Mouse (Mus musculus) G1E (cell line): Measurements from ENCODE around the gene Gm7138. TPM values are rescaled to one million over a fixed set of nuclear protein-coding genes. Genes with fewer than 3 reads are reported as not detected.
"Not testable (repeated sequence)": the region's sequence is repeated elsewhere in the genome, so short reads cannot be mapped to it uniquely, and the experiment has no call there.

Source experiments
- ATAC-seq: 2 replicates; pipeline ENCODE4 v1.8.0; 2016; ENCODE audit warnings: mild to moderate bottlenecking; ENCODE audit not compliant: insufficient number of reproducible peaks, poor library complexity, low FRiP score, severe bottlenecking; ENCODE audit errors: extremely low read depth
- DNase-seq: peaks from one replicate; pipeline ENCODE4 v3.0.0; 2012; ENCODE audit warnings: low spot score
- H3K27me3 ChIP-seq: 2 replicates; pipeline ENCODE4 v1.6.1; 2012; ENCODE audit warnings: mild to moderate bottlenecking, low read length, inconsistent platforms; ENCODE audit not compliant: insufficient read depth
- H3K36me3 ChIP-seq: replicated peaks from 2 replicates; pipeline ENCODE3; 2012; ENCODE audit warnings: mild to moderate bottlenecking, inconsistent platforms
- H3K4me1 ChIP-seq: 2 replicates; pipeline ENCODE4 v1.6.1; 2012; ENCODE audit warnings: low read depth, low read length, inconsistent platforms, mixed read lengths; ENCODE audit not compliant: insufficient read depth
- H3K4me3 ChIP-seq: 2 replicates; pipeline ENCODE4 v1.5.1; 2012; ENCODE audit warnings: low read depth, mild to moderate bottlenecking, inconsistent platforms, low read length, moderate library complexity, mixed read lengths
- H3K9me3 ChIP-seq: replicated peaks from 2 replicates; pipeline ENCODE4 v1.6.1; 2012; ENCODE audit warnings: inconsistent platforms
- CTCF ChIP-seq: IDR thresholded peaks from 2 replicates; pipeline ENCODE4 v1.5.1; 2012; ENCODE audit warnings: low read depth, low read length, inconsistent platforms, mixed read lengths
- GATA1 ChIP-seq: IDR thresholded peaks from 2 replicates; pipeline ENCODE4 v1.6.1; 2012; ENCODE audit warnings: borderline replicate concordance, low read length, inconsistent platforms, mixed read lengths
- GATA2 ChIP-seq: IDR thresholded peaks from 2 replicates; pipeline ENCODE4 v1.6.1; 2012; ENCODE audit warnings: low read depth, low read length, inconsistent platforms, borderline replicate concordance
- POLR2AphosphoS5 ChIP-seq: IDR thresholded peaks from 2 replicates; pipeline ENCODE4 v1.6.1; 2012; ENCODE audit warnings: low read depth, low read length, inconsistent platforms; ENCODE audit not compliant: insufficient replicate concordance
- TAL1 ChIP-seq: conservative IDR thresholded peaks from 2 replicates; pipeline ENCODE4 v1.6.1; 2012; ENCODE audit warnings: low read depth, low read length, inconsistent platforms, mixed read lengths
- polyA plus RNA-seq: library from polyadenylated mRNA; stranded (reverse); fragments of >175 nt; gene quantifications from 2 replicates; pipeline ENCODE4 v1.2.3, GENCODE M21; 2012
- total RNA-seq, 2 experiments: library from RNA; stranded (forward) in 1 of 2; stranded (reverse) in 1 of 2; fragments of 200-1000 nt in 1 of 2; fragments of >200 nt in 1 of 2; fragmentation: Nextera tagmentation in 1 of 2; gene quantifications; 2 replicates each; pipeline ENCODE4 v1.2.3; 2014 to 2017

Gene Gm7138
- total and polyA plus RNA-seq, 3 experiments: 0.33 TPM; not detected in 2

DNA sequence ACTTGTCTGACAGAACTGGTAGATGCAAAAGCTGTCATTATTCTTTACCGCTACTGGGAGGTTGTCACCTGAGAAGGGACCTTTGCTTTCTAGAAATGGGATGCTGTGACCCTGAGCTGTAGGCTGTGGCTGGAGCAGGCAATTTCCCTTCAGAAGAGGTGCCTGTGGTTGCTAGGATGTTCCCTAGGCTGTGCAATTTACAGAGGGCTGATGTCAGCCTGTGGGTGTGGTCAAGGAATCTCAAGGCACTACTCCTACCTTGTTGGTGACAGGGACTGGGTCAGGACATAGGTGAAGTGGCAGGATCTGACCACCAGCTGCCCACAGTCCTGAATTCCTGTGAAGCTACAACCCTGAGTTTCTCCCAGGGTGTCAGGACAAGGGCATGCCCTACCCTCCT lies 7.0 kb downstream of the Gm7138 start:
- no peaks in the 10 kb centered on the region for H3K9me3 ChIP-seq
- H3K36me3 ChIP-seq: no peaks in the 10 kb centered on the region
- peaks cover 6% of the 10 kb centered on the region; the same call in 1 of the 2 replicates for H3K27me3 ChIP-seq
- ATAC-seq: no peak
- DNase-seq: no peak
- H3K4me1 ChIP-seq: no peaks in the 10 kb centered on the region
- TF ChIP-seq GATA2: no peak
- no peak for TF ChIP-seq POLR2AphosphoS5
- TF ChIP-seq GATA1: no peak
- TF ChIP-seq TAL1: no peak
- no peak for TF ChIP-seq CTCF
- no peak overlapping the region for H3K4me3 ChIP-seq

DNA sequence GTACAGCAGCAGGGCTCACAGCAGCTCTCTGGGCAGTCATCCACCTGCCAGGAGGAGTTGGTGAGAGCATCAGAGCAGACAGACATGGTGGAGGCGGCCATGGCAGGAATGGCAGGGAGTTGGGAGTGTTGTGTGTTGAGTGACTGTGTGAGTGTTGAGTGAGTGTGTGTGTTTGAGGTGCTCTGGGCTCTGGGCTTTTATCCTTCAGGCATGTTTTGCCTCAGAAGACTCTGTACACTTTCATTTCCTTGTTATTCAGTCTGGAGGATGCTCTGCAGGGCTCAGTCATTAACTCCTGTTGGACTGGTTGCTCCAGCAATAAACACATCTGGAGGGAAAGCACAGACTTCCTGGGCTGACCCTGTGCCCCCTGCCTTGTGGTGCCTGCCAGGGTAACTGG lies 17.2 kb downstream of the Gm7138 start, which contains the start of gene Gm3233:
Gm3233 (minus strand) TSS at position 101 of the 400 bp plus-strand sequence.
- not testable (repeated sequence) for H3K27me3 ChIP-seq, H3K9me3 ChIP-seq, H3K4me1 ChIP-seq, ATAC-seq, H3K4me3 ChIP-seq, DNase-seq, H3K36me3 ChIP-seq

DNA sequence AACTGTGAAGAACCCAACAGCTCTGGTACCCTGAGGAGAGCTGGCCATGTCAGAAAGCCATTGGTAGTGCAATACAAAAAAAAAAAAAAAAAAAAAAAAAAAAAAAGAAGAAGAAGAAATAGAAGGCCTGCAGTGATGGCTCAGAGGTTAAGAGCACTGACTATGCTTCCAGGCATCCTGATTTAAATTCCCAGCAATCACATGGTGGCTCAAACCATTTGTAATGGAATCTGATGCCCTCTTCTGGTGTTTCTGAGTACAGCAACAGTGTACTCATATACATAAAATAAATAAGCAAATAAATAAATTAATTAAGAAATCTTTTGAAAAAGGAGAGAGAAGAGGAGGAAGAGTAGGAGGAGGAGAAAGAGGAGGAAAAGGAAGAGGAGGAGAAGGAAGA lies 23.3 kb downstream of the Gm7138 start:
- DNase-seq (no peak), ATAC-seq (no peak)
- no peaks in the 10 kb centered on the region for H3K9me3 ChIP-seq
- H3K27me3 ChIP-seq: peaks cover 7% of the 10 kb centered on the region; the same call in 1 of the 2 replicates
- no peak for TF ChIP-seq GATA2
- TF ChIP-seq POLR2AphosphoS5: no peak
- TF ChIP-seq GATA1: no peak
- TF ChIP-seq CTCF: no peak
- TF ChIP-seq TAL1: no peak
- H3K36me3 ChIP-seq: no peaks in the 10 kb centered on the region
- H3K4me3 ChIP-seq: no peak overlapping the region
- no peaks in the 10 kb centered on the region for H3K4me1 ChIP-seq

DNA sequence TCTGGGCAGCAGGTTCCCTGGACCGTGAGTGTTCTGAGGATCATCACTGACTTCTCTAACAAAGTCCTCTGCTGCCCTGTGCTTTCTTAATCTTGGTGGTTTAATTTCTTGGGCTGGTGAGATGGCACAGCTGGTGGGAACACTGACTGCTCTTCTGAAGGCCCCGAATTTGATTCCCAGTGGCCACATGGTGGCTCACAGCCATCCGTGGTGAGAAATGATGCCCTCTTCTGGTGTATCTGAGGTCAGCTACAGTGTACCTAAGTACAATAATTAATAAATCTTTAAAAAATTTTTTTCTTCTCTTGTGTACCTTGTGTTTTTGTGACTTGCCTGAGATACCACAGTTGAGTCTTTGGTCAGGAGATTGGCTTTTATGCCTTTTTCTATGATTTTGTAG lies 24.4 kb downstream of the Gm7138 start:
- not testable (repeated sequence) for H3K36me3 ChIP-seq, H3K4me1 ChIP-seq, H3K9me3 ChIP-seq, ATAC-seq, DNase-seq, H3K4me3 ChIP-seq, H3K27me3 ChIP-seq

DNA sequence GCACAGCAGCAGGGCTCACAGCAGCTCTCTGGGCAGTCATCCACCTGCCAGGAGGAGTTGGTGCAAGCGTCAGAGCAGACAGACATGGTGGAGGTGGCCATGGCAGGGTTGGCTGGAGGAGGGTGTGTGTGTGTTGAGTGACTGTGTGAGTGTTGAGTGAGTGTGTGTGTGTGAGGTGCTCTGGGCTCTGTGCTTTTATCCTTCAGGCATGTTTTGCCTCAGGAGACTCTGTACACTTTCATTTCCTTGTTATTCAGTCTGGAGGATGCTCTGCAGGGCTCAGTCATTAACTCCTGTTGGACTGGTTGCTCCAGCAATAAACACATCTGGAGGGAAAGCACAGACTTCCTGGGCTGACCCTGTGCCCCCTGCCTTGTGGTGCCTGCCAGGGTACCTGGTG lies 25.5 kb downstream of the Gm7138 start, which contains the start of gene Gm9736:
Gm9736 (minus strand) TSS at position 101 of the 400 bp plus-strand sequence.
- not testable (repeated sequence) for H3K4me3 ChIP-seq, H3K27me3 ChIP-seq, DNase-seq, ATAC-seq, H3K9me3 ChIP-seq, H3K4me1 ChIP-seq, H3K36me3 ChIP-seq

DNA sequence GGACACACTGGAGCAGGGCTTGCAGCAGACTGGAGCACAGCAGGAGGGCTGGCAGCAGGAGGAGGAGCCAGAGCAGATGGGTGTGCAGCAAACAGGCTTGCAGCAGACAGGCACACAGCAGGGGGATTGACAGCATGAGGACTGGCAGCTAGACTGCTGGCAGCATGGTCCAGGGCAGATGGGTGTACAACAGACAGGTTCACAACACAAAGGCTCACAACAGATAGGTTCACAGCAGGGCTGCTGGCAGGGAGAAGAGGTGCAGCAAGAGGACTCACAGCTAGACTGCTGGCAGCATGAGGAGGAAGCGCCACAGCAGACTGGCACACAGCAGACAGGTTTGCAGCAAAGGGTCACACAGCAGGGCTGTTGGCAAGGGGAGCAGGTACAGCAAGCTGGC lies 26.1 kb downstream of the Gm7138 start:
- H3K4me1 ChIP-seq, H3K4me3 ChIP-seq, DNase-seq, H3K27me3 ChIP-seq, ATAC-seq, H3K9me3 ChIP-seq, H3K36me3 ChIP-seq: not testable (repeated sequence)

DNA sequence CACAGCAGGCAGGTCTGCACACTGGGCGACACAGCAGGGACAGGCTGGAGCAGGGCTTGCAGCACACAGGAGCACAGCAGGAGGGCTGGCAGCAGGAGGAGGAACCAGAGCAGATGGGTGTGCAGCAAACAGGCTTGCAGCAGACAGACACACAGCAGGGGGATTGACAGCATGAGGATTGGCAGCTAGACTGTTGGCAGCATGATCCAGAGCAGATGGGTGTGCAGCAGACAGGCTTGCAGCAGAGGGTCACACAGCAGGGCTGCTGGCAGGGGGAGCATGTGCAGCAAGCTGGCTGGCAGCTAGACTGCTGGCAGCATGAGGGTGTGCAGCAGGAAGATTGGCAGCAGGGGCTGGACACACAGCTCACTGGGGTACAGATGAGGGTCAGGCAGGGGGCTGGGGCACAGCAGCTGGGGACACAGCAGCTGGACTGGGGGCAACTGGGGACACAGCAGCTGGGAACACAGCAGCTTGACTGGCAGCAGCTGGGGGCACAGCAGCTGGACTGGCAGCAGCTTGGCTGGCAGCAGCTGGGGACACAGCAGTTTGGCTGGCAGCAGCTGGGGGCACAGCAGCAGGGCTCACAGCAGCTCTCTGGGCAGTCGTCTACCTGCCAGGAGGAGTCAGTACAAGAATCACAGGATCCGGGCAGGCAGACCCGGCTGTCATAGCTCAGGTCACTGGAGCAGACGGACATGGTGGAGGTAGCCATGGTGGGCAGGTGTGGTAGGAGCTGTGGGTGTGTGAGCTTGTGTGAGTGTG lies 34.6 kb downstream of the Gm7138 start, which contains the start of gene Gm18596:
Gm18596 (minus strand) TSS at position 715 of the 765 bp plus-strand sequence.
- H3K27me3 ChIP-seq, H3K9me3 ChIP-seq, H3K4me3 ChIP-seq, ATAC-seq, H3K4me1 ChIP-seq, H3K36me3 ChIP-seq, DNase-seq: not testable (repeated sequence)

DNA sequence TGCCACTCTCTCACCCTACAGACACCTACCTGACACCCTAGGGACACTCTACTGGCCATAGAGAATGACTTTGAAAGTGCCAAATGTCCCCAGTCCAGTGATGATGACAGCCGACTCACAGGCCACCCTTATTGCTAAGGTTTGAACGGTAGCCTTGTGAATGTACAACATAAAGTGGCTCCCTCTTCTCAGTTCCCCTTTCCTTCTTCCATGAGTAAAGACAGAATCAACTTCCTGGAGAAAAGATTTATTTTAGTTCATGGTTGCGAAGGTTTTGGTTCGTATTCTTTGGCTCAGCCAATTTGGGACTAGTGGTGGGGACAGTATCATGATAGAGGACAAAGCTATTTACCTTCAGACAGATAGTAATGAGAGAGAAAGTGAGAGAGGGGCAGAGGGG lies 37.8 kb downstream of the Gm7138 start:
- Histone ChIP-seq H3K4me3 (no peak overlapping the region), H3K4me1 (no peaks in the 10 kb centered on the region), H3K27me3 (peaks cover 7% of the 10 kb centered on the region), H3K9me3 (peaks cover 5% of the 10 kb centered on the region), H3K36me3 (no peaks in the 10 kb centered on the region)
- ATAC-seq: no peak
- no peak for DNase-seq
- TF ChIP-seq GATA2 (no peak), CTCF (no peak), GATA1 (no peak), TAL1 (no peak), POLR2AphosphoS5 (no peak)
